Mouse (Mus musculus) monocyte, adult 5-6 weeks (primary cell): ENCODE measurements around the gene Csrp1. TPM values are rescaled to one million over a fixed set of nuclear protein-coding genes. Genes with fewer than 3 reads are reported as not detected.
A peak's percentile ranks its signal among the peaks of the same experiment; 100 is the strongest.

Experiments used
- ATAC-seq: fragments of 153-309, 156-312 bp; replicated peaks from 2 replicates; pipeline ENCODE4 v1.8.0; 2017; ENCODE audit warnings: mild to moderate bottlenecking; ENCODE audit not compliant: low TSS enrichment, insufficient number of reproducible peaks, severe bottlenecking, poor library complexity, low FRiP score
- total RNA-seq: library from RNA; stranded (forward); fragments of 200-1000, 200-491, 200-594 nt; gene quantifications from 3 replicates; pipeline ENCODE4 v1.2.3, GENCODE M21; 2017

The Csrp1 gene
- total RNA-seq, 1 experiment from 2014 or later, result 25.1 TPM

GRCm38 (mm10) chr1:135765645-135766591 lies 46.1 kb downstream of the Csrp1 start, which contains the start of gene Phlda3:
Gene Phlda3, plus strand, starts transcription at chr1:135766119.
- no peak for ATAC-seq

- no peak for ATAC-seq
Observed at GRCm38 (mm10) chr1:135766592-135767306, 46.9 kb downstream of the Csrp1 start.

GRCm38 (mm10) chr1:135767324-135767890 lies 47.5 kb downstream of the Csrp1 start:
- ATAC-seq, result 0 out of 2 replicates have a peak, but pooled peaks have one; percentile 14

- no peak for ATAC-seq
Observed at GRCm38 (mm10) chr1:135768400-135768799, 48.5 kb downstream of the Csrp1 start.

GRCm38 (mm10) chr1:135770237-135770636 lies 50.4 kb downstream of the Csrp1 start:
- ATAC-seq, result no peak

GRCm38 (mm10) chr1:135770896-135771572 lies 51.2 kb downstream of the Csrp1 start:
- ATAC-seq, result no peak

- no peak for ATAC-seq
Observed at GRCm38 (mm10) chr1:135771573-135771970, 51.7 kb downstream of the Csrp1 start.

GRCm38 (mm10) chr1:135776596-135776995 lies 56.7 kb downstream of the Csrp1 start:
- no peak for ATAC-seq

- no peak for ATAC-seq
Observed at GRCm38 (mm10) chr1:135777046-135777445, 57.2 kb downstream of the Csrp1 start.

- no peak for ATAC-seq
Observed at GRCm38 (mm10) chr1:135778780-135779535, 59.1 kb downstream of the Csrp1 start, which contains the start of gene Tnni1. Gene Tnni1, plus strand, starts transcription at chr1:135779434.

GRCm38 (mm10) chr1:135780649-135781048 lies 60.8 kb downstream of the Csrp1 start:
- ATAC-seq, result no peak

GRCm38 (mm10) chr1:135781220-135781619 lies 61.4 kb downstream of the Csrp1 start:
- ATAC-seq, result peak; percentile 72

- ATAC-seq, result no peak
Observed at GRCm38 (mm10) chr1:135782816-135783215, 63.0 kb downstream of the Csrp1 start.

- ATAC-seq, result 0 out of 2 replicates have a peak, but pooled peaks have one; percentile 64
Observed at GRCm38 (mm10) chr1:135787799-135788198, 67.9 kb downstream of the Csrp1 start.

GRCm38 (mm10) chr1:135788708-135789107 lies 68.8 kb downstream of the Csrp1 start:
- ATAC-seq, result no peak

- ATAC-seq, result 0 out of 2 replicates have a peak, but pooled peaks have one; percentile 51
Observed at GRCm38 (mm10) chr1:135789815-135790214, 70.0 kb downstream of the Csrp1 start.

- ATAC-seq, result no peak
Observed at GRCm38 (mm10) chr1:135792143-135792939, 72.5 kb downstream of the Csrp1 start.
